Mouse (Mus musculus): Measurements from ENCODE around the gene Atp11a.

Atp11a gene

DNA sequence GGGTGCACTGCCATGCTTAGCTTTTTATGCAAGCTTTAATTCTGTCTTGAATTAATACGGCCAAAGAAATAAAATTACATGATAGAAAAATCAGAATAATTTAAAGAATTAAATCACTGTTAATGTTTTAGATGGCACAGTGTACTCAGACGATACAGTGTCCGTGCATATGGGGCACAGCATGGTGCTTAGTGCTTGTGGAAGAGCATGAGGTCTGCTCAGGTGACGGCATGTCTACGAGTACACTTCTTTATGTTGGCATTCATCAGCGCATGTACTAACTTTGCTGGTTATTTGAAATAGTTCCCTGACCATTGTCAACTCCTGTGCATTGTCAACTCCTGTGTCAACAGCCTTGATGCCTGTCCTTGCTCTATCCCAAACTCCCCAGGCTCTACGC is 12.5 kb downstream of the Atp11a start:
- DNase-seq (ENCODE audit: extremely low read depth, low read depth, low spot score), result no peak

DNA sequence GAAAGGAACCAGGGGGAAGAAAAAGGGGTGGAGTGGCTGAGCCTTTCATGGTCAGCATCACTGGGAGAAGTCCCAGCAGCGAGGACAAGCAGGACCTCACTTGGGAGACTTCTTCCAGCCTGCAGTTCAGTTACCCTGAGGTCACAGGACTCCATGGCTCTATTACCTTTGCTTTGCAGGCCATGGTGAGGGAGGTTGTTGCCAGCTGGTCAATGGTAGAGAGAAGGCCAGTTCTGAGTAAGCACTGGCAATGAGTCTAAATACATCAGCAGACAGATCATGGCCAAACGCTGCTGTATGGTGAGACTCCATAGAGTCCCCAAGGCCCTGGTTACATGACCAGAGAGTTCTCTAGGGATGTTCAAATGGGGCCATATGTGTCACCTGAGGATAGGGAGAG is 15.5 kb downstream of the Atp11a start:
- DNase-seq (ENCODE audit: extremely low read depth, low read depth, low spot score), result no peak

DNA sequence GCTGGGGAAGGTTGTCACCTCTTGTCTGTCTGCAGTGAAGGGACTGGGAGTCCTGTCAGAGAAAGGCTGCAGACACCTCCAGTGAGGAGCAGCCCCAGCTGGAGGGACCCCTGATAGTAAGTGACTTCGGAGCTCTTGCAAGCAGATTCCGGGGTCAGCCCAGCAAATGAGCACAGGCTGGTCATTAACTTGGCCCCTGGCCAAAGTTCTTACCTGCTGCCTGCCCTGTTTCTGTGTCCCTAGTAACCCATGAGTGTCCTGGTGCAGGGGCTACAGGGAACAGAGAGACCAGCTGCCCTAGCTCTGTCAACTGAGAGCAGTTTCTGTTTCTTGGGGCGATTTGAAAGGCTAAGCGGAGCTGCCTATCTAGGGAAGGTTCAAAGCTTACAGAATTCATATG is 17.1 kb downstream of the Atp11a start:
- DNase-seq (ENCODE audit: extremely low read depth, low read depth, low spot score), result no peak

DNA sequence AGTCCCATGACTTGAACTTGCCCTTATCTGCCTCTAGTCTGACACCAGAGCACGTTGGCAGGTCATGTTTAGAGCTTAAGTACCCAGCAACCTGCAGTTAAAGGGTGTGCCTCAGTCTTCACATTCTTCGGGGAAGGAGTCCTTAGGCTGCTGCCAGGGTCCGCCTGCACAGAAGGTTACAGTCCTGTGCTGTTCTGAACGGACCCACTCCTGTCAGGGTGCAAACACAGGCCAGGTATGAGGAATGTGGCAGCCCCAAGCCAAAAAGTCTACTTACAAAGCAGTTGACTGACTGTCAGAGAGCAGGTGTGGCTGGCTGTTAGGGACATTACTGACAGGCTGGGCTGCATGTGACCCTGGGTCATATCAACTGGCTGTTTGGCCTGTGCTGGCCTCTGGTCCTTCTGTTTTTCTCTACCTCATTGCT is 18.1 kb downstream of the Atp11a start:
- no peak for DNase-seq (ENCODE audit: extremely low read depth, low read depth, low spot score)

GRCm38 (mm10) chr8:12775302-12775975 is 18.6 kb downstream of the Atp11a start:
- no peak for DNase-seq (ENCODE audit: extremely low read depth, low read depth, low spot score)

DNA sequence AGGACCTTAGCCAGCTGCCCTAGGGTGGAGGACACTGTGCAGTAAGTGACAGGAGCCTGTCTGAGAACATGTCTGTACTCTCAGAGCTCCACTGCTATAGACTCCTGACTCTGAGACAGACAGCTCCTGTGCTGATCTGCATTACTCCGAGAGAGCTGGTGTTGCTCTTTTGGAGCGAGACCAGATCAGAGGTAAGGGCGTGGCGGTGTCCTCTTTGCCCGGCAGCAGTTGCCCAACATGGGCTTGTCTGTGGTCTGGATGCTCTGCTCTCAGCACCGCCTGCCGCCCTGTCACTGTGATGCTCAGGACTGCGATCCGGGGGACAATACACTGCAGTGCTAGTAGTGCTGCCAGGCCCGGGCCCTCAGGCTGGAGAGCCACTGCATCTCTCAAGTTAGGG is 19.4 kb downstream of the Atp11a start:
- DNase-seq (ENCODE audit: extremely low read depth, low read depth, low spot score), result no peak

DNA sequence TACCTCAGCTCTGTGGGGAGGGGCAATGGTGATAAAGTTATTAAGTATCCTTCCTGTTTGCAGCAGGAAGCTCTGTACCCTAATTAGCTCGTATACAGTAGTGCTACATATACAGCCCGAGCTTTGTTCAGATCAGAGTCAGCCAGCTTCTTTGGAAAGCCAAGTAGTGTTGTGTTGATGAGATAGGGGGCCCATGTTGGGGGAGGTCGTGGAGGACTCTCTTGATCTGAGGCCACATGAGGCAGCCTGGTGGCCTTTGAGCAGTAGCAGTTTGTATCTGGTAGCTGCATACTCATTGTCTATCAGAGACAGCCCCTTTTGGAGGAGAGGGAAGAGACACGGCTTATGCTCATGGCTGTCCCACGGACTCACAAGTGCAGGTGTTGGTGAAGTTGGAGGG is 20.4 kb downstream of the Atp11a start:
- no peak for DNase-seq (ENCODE audit: extremely low read depth, low read depth, low spot score)

DNA sequence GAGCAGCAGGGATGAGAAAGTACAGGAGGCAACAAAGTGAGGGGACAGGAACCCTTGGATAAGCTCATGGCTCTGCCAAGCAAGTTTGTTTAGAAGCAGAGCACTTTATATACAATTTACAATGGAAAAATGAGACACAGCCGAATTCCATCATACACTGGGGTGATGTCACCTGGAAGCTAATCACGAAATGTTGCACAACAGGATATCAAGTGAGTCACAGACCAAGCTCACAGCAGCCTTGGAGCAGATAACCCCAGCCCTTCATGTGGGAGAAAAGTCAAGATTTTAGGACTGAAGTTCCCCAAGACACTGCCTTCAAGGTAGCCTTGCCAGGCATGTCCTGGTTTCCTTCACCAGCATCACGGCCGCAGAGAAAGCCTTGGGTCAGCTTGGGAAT is 22.7 kb downstream of the Atp11a start:
- no peak for DNase-seq (ENCODE audit: extremely low read depth, low read depth, low spot score)

DNA sequence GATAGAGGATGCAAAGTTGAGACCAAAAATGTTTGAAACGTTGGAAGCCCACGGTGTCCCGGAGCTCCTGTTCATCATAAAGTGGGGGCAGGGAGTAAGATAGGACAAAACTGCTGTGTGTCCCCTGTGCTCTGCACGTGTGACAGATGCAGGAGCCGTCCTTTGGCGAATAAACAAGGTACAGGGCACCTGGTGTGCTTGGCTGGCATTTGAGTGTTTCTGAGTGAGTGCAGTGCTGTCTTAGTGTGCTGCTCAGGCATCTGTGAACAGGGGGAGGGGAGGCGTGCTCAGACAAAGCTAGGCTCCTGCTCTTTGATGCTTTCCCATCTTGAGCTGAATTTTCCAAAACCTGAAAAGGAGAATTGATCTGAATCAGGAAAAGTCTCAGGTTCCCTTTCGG is 28.7 kb downstream of the Atp11a start:
- no peak for DNase-seq (ENCODE audit: extremely low read depth, low read depth, low spot score)

DNA sequence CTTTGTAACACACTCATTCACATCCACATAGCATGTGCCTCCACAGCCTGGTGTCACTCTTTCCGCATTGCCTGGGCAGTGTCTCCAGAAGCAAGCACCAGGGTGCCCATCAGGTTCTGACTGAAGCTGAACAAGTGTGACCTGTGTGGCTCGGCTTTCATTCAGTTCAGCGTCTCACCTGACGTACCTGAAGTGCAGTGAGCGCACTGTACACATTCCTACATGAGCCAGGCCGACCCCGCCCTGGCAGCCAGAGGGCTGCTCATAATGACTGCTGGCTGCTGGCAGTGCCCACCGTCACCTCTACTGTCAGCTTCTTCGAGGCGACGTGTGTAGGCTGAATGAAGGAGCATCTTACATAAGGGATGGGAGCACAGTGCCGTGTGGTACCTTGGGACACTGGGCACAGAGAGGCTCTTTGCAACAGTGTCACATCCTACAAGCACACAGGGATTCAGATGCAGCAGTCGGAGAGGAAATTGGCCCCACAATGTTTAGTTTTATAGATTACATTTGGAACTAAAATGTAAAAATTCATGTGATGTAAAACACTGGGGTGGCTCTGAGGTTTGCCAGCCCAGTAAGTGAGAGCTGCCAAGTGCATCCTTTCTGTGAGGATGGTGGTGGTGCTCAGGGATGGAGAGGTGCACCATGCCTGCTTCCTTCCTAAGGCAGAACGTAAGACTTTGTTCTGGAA is 29.6 kb downstream of the Atp11a start:
- no peak for DNase-seq (ENCODE audit: extremely low read depth, low read depth, low spot score)

DNA sequence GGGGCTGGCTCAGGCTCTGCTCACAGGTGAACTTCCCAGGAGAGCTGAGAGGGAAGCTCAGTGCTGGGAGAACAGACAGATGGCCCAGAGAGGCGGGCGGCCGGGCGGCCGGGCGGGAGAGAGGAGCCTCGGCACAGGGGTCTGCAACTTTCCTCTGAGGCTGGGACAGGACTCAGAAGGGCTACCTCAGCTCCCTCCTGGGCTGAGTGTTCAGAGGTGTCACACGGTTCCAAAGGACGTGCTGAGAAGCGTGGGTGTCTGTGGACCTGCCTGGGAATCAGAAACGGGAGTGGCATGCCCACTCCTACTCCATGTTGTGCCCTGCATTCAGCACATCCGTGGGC is 30.1 kb downstream of the Atp11a start:
- no peak for DNase-seq (ENCODE audit: extremely low read depth, low read depth, low spot score)

- DNase-seq (ENCODE audit: extremely low read depth, low read depth, low spot score), result no peak
Measured at GRCm38 (mm10) chr8:12787427-12787826, 30.6 kb downstream of the Atp11a start.

GRCm38 (mm10) chr8:12788695-12789094 is 31.9 kb downstream of the Atp11a start:
- no peak for DNase-seq (ENCODE audit: extremely low read depth, low read depth, low spot score)

GRCm38 (mm10) chr8:12795011-12795671 is 38.3 kb downstream of the Atp11a start:
- DNase-seq (ENCODE audit: extremely low read depth, low read depth, low spot score), result no peak

- DNase-seq (ENCODE audit: extremely low read depth, low read depth, low spot score), result no peak
Measured at GRCm38 (mm10) chr8:12799099-12799498, 42.3 kb downstream of the Atp11a start.

DNA sequence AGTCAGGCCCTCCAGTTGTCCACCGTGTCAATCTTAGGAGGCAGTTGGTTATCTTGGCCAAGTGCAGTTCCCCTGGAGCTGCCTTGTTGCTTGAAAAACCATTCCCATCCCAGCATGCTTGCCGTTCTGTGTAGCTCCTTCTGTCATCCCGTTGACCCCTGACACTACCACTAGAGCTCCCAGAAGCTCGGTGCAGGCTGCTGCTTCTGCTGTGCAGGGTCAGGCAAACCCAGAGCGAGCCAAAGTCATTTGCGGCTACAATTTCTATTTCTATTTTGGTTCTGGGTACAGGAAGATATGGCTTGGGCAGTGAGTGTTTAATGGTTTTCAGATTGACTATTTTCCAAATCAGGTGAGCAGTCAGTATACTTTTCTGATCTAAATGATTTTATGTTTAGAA is 43.0 kb downstream of the Atp11a start:
- DNase-seq (ENCODE audit: extremely low read depth, low read depth, low spot score), result no peak

GRCm38 (mm10) chr8:12800246-12800645 is 43.4 kb downstream of the Atp11a start:
- DNase-seq (ENCODE audit: extremely low read depth, low read depth, low spot score), result no peak

DNA sequence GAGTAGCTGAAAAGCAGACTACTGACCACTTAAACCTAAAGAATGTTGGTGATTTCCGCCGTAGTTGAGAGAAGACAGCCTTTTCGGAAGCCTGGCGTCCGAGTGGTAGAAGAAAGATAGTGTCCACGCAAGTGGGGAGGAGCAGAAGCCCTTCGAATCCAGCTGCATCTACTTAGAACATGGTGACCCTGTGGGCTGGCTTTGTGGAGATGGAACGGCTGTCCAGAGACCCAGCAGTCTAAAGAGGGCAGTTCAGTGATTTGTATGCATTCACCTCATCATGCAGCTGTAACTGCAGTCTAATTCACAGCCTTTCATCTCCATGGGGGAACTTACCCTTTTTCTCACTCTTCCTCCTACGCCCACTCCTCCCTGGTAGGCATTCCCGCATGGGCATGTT is 44.8 kb downstream of the Atp11a start:
- no peak for DNase-seq (ENCODE audit: extremely low read depth, low read depth, low spot score)

DNA sequence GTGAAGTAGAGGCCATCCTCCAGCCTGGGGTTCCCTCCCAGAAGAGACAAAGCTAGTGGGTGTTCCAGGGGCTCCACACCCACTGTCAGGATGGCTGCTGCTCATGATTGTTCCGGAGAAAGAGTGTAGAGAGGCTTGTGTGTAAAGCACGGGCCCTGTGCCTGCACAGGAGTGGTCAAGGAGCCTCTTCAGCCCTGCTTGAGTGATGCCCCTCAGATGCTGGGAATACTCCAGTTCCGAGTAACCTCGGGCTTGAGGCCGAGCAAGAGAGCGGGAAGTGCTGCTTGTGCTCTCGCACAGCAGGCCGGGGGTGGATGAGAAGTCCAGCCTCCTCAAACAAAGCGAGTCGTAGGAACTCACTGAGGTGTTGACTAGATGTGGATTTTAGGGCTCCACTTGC is 46.3 kb downstream of the Atp11a start:
- DNase-seq (ENCODE audit: extremely low read depth, low read depth, low spot score), result no peak

DNA sequence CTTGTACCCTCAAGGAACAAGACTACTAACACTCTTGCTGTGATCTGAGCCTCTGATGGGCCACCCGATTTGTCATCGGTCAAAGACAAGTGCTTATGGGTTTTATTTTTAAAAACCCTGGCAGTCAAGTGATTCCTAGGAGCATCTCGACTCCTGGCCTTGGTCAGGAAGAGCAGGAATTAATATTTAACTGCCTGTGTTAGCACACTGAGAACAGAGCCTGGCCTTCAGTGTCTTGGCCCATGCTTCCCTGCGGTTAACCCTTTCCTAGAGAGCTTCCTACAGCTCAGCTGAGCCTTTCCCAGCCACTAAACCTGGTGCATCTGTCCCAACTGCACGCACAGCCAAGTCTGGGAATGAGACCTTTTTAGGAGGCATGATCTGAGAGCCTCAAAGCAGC is 48.1 kb downstream of the Atp11a start:
- no peak for DNase-seq (ENCODE audit: extremely low read depth, low read depth, low spot score)

DNA sequence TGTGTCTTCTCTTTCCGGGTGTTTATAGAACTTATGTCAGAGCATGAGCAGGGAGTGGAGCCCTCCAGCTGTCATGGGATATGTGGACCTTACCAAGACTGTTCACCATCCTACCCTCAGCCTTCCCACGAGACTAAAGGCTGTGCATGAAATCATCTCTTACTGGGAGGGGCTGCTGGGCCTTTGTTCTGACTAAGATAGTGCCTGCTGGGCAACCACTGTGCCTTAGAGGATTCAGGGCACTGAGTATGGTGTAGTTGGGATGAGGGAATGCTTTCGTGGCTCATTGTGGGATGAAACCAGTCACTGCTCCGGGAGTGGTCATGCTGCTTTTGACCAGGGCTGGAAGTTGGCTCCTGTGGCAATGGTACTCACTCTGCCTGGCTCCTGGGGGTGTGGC is 48.8 kb downstream of the Atp11a start:
- no peak for DNase-seq (ENCODE audit: extremely low read depth, low read depth, low spot score)

DNA sequence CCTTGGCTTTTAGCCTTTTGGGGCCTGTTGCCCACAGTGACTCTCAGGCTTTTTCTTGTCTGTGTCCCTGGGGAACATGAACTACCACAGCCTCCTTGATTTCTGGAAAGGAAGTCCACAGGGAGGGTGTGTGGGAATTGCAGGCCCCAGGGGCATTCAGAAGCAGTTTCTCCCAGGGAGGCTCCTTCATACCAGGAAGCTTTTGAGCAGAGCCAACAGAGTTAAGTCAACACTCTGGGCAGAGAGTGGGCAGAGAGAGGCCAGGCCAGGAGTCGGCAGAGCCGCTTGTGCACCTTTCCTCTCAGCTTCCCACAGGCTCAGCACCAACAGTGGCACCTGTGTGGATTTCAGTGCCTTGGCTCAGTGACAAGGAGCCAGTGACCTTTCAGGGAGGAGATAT is 51.2 kb downstream of the Atp11a start:
- peak; percentile 30 for DNase-seq (ENCODE audit: extremely low read depth, low read depth, low spot score)
